Mouse (Mus musculus) erythroblast, embryonic 14.5 days (primary cell): ENCODE measurements around the gene Palm3.

Source experiments
- GATA1 ChIP-seq: IDR thresholded peaks from 2 replicates; pipeline ENCODE4 v1.6.1; 2012; ENCODE audit warnings: low read length, inconsistent platforms, mixed read lengths
- TAL1 ChIP-seq: IDR thresholded peaks from 3 replicates; pipeline ENCODE4 v1.6.1; 2012; ENCODE audit warnings: low read length, inconsistent platforms, mixed read lengths

DNA sequence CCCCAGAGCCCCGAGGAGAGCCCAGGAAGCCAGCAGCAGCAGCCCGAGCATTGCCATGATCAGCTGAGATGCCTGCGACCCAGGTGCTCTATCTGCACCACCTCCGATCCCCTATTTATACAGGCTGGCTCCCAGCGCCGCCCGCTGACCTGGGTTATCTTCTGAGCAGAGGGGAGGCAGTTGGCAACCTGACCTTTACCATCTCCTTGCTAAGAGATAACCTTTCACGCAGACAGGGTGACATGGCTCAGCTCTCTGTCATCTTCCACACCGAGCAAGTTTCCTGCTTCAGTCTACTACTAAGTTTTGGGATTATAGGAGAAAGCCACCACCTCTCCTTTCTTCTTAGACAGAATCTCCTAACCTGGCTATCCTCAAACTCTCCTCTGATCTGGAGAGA, 23.6 kb downstream of the Palm3 start, which contains the start of gene Rln3:
- no peak for TF ChIP-seq TAL1
- peak; percentile 48; the same call in 1 of the 2 replicates for TF ChIP-seq GATA1
